Mouse (Mus musculus) cerebellum, postnatal 10 days (tissue): ENCODE results near the gene Cpb1.
A peak's percentile ranks its signal among the peaks of the same experiment; 100 is the strongest.

Experiments
- DNase-seq, 2 experiments: peaks; one replicate each; pipeline ENCODE4 v3.0.0; 2021; ENCODE audit warnings: mixed read lengths in 2 of 2

The Cpb1 gene

GRCm38 (mm10) chr3:20275633-20276032 is at the start of gene Cpb1:
Gene Cpb1, minus strand, starts transcription at chr3:20275733.
- DNase-seq: no peak

GRCm38 (mm10) chr3:20317233-20317632 is 41.7 kb upstream of the Cpb1 start:
- peak in 1 of 2 experiments; percentile 2 for DNase-seq

GRCm38 (mm10) chr3:20309142-20309541 is 33.6 kb upstream of the Cpb1 start:
- no peak for DNase-seq

GRCm38 (mm10) chr3:20307256-20307655 is 31.7 kb upstream of the Cpb1 start:
- no peak for DNase-seq

DNA sequence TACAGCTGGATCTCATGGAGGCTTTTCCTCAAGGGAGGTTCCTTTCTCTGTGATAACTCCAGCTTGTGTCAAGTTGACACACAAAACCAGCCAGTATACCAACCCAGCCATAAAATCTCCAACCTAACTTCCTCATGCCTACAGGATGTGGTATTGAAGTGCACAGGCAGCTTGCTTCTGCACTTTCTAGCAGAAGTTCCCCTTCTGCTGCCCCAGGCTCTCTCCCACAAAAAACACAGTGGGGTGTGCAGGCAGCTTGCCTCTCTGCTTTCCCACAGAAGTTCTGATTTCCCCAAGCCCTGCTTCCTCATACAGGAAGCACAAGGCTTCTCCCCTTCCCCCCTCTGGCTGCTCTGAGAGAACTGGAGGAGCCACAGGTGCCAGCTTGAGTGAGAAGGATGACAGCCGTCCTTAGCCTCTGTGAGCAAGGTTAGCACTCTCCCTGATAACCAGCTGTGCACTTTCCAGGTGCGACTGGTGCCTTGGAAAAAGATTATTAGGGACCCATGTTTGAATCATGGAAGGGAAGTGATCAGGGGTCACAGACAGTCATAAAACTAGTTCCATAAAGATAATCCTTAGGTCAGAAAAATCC is 29.3 kb upstream of the Cpb1 start:
- peak in 1 of 2 experiments; percentile 3 for DNase-seq

DNA sequence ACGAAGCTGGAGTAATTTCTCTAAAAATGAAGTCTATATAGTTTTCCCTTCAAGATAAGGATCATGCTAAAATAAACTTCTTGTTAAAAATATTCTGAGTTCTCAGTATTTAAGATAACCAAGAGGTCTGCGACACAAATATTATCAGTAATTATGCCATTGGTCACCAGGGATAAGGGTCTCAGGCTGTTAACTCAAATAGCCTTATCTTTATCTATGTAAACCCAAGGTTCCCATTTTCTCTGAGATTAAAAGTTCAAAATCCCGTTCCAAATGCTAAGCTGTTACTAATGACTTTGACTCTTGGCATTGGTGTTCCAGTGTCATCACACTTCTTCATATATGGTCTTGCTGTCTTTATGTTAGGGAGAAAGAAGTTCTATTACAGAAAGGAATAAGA is 20.0 kb upstream of the Cpb1 start:
- no peak for DNase-seq

- DNase-seq: no peak
These were observed 19.2 kb upstream of the Cpb1 start for GRCm38 (mm10) chr3:20294542-20295348.

DNA sequence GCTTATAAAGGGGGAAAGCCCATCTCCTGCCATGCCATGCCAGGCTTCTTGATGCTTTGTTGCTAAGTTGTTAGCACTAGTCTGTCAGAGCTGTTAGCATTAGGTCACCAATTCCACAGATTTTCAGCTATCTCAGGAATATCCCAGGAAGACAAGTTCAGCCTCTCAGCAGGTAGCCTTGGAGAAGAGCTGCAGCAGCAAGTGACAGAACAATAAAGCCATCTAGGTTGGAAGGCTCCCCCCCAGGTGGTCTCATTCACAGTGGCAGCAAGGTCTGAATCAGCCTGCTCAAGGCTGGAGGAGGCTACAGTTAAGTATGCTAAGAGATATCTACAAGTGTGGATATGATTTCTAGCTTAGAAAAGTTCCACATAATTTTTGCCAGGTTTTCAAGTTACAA is 15.8 kb upstream of the Cpb1 start:
- DNase-seq: no peak

- DNase-seq: no peak
These were observed 13.2 kb upstream of the Cpb1 start for GRCm38 (mm10) chr3:20288761-20289160.

- DNase-seq: no peak
These were observed 6.3 kb upstream of the Cpb1 start for GRCm38 (mm10) chr3:20281796-20282195.

DNA sequence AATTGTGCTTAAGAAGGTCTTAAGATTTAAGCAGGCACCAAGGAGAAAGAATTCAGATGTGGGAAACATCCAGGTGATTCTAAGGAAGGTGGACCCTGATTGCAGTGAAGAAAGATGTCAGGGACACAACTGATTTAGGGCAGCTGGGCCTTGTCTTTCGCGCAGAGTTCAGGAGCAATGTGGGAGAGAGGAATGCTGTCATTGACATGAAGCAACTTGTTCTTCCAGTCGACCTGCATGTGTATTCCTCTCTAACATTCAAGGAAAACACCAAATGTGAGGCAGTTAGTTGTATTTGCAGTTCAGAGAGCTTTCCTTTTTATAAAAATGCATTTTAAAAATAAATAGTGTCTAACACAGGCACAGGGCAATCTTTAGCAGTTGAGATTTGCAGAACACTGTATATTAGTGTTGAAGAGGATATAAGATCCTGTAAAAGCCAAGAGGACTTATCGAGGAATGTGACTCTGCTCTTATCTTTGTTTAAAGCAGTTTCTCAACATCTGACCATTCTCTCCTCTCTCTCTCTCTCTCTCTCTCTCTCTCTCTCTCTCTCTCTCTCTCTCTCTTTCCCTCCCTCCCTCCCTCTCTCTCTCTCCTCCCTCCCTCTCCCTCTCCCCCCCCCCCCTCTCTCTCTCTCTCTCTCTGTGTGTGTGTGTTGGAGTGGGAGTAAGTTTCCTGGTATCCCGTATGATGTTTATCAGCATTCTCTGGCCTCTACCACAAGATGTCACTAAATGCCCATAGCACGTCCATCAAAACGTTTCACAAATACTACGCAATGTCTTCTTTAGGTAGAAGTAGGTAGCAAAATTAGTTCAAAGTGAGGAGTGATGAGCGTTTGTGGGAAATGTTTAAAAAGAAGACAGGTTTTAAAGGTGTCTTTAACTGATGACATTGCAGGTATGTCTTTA is 20.7 kb downstream of the Cpb1 start:
- DNase-seq: peak; percentile 3

GRCm38 (mm10) chr3:20243913-20244312 is 31.6 kb downstream of the Cpb1 start:
- DNase-seq: no peak

GRCm38 (mm10) chr3:20242050-20242449 is 33.5 kb downstream of the Cpb1 start, which contains the start of gene Cpa3:
Gene Cpa3, minus strand, starts transcription at chr3:20242181.
- DNase-seq: no peak

GRCm38 (mm10) chr3:20239741-20240140 is 35.8 kb downstream of the Cpb1 start:
- DNase-seq: no peak

- DNase-seq: no peak
These were observed 38.6 kb downstream of the Cpb1 start for GRCm38 (mm10) chr3:20236965-20237364.

GRCm38 (mm10) chr3:20229027-20229426 is 46.5 kb downstream of the Cpb1 start:
- DNase-seq: no peak

DNA sequence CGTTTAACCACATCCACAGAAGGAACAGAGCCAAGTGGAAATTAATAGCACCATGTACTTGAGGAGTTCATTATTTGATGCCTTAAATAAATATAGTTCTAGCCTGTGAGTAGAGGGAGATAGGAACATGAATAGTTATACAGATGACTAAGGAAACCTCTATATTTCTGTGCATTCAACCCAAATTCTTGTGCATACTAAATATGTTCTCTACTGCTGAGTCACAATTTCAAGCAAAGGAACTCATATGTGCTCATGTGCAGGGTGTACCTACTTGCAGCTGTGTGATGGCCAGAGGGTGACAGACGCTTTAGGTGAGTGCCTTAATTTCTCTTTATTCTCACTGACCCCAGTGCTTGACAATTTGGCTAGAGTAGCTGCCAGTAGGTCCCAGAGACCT is 50.1 kb downstream of the Cpb1 start:
- DNase-seq: no peak

GRCm38 (mm10) chr3:20222926-20223698 is 52.4 kb downstream of the Cpb1 start:
- no peak for DNase-seq

DNA sequence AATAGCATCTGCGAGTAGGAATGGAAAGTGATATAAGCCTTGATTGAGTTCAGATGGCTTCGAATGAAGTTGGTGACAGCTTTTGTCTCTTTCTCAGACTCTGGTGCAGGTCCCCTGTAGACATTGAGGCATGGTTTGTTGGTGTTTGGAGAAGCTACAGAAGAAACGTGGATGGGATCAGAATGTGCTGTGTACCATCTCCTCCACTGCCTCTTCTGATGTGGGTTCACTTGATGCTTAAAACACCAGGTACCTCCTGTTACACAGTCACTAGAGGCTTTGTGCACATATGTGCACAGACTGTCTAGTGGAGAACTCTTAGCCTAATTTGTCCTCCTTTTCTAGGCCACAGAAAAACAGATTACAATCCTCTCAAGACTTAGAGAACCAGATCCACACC is 53.4 kb downstream of the Cpb1 start:
- no peak for DNase-seq

- peak; percentile 71 to 77 for DNase-seq
These were observed 76.7 kb downstream of the Cpb1 start for GRCm38 (mm10) chr3:20198869-20199268.
